In genomic region chr6:39225876-39226609, GRCm38 (mm10) we compare ENCODE assay signal across 10 mouse cellular contexts. TPM values are rescaled to one million over a fixed set of nuclear protein-coding genes. Genes with fewer than 3 reads are reported as not detected.
DNase-seq lines count a peak whose midpoint lies in the region; ATAC-seq lines count a peak whose summit lies in the region.
"Had no signal": no experiment of that assay in that cellular context is flagged by ENCODE, and none has a peak within 500 bp of the region (broad histone marks: within the 10 kb centered on the region; RNA-seq: fewer than 3 reads in every experiment).

No protein-coding gene starts in this region.

- H3K27ac ChIP-seq in embryonic facial prominence, embryonic 13.5 days: no peak overlapping the region
- H3K27ac ChIP-seq: limb, embryonic 12.5 days had no signal

- no peak overlapping the region; the same call in 1 of the 2 replicates for H3K9ac ChIP-seq in embryonic facial prominence, embryonic 13.5 days
- H3K9ac ChIP-seq: limb, embryonic 12.5 days had no signal

- peaks cover 16% of the 10 kb centered on the region for H3K4me1 ChIP-seq in embryonic facial prominence, embryonic 13.5 days
- H3K4me1 ChIP-seq: limb, embryonic 12.5 days had no signal

- H3K4me3 ChIP-seq in embryonic facial prominence, embryonic 13.5 days: no peak overlapping the region
- H3K4me3 ChIP-seq: limb, embryonic 12.5 days had no signal

- no peaks in the 10 kb centered on the region for H3K36me3 ChIP-seq in embryonic facial prominence, embryonic 13.5 days
- H3K36me3 ChIP-seq: limb, embryonic 12.5 days had no signal

- peak overlapping the region; percentile 2; the same call in 1 of the 2 replicates for H3K4me2 ChIP-seq in embryonic facial prominence, embryonic 13.5 days
- H3K4me2 ChIP-seq: limb, embryonic 12.5 days had no signal

- peak; percentile 29 for DNase-seq in layer of hippocampus, adult 11-12 months (ENCODE audit: low spot score)
- no peak for DNase-seq in layer of hippocampus, adult 8-10 months (ENCODE audit: low spot score in 2 of 2)
- peak; percentile 66 for DNase-seq in R1 (ENCODE audit: low read depth, low spot score)
- no peak for DNase-seq in kidney, adult 8-10 months
- no peak for DNase-seq in right cerebral cortex, postnatal 4 days
- DNase-seq in gastrocnemius, postnatal 10 days: no peak
- DNase-seq: thymus, adult 2 months had no signal

- ATAC-seq in embryonic facial prominence, embryonic 13.5 days (ENCODE audit: insufficient number of reproducible peaks, insufficient read depth, low FRiP score, low TSS enrichment, low read depth): no peak
- ATAC-seq in megakaryocyte progenitor cell, adult 5-6 weeks (replicated peaks; ENCODE audit: poor library complexity): 0 out of 2 replicates have a peak, but pooled peaks have one; percentile 25

- no peaks in the 10 kb centered on the region for H3K27me3 ChIP-seq in embryonic facial prominence, embryonic 13.5 days
- H3K27me3 ChIP-seq: limb, embryonic 12.5 days had no signal

- H3K9me3 ChIP-seq in embryonic facial prominence, embryonic 13.5 days: no peaks in the 10 kb centered on the region
- H3K9me3 ChIP-seq: limb, embryonic 12.5 days had no signal

- WGBS in embryonic facial prominence, embryonic 13.5 days: 22% methylated on average over 7 of the region's 7 CpGs

RNA-seq across cellular contexts. Expression of gene Kdm7a, which starts 19.5 kb away (rescaled TPM):
- 10 to 100 TPM; 32.8 to 56.7 (median 45.0) TPM for total RNA-seq in layer of hippocampus, adult 8-10 months (2022)
- polyA plus RNA-seq in embryonic facial prominence, embryonic 13.5 days (2015; fragmentation: Nextera tagmentation; extraction: Ambion mirVana): 5.8 and 7.4 TPM in 2 replicates
- 11.4 and 12.5 TPM in 2 replicates for total RNA-seq in megakaryocyte progenitor cell, adult 5-6 weeks (2015)
- total RNA-seq in megakaryocyte progenitor cell, adult 5-6 weeks (2017): 9.0 and 11.4 TPM in 2 replicates
- 10 to 100 TPM; 15.8 to 16.3 TPM for total RNA-seq in gastrocnemius, postnatal 10 days (2021)

Comparison
In these comparisons a context has a peak if more than half of its experiments do, and no peak if none do; other contexts are left out.
1. DNase-seq: peak in layer of hippocampus, adult 11-12 months (single experiment) and R1 (single experiment); none in layer of hippocampus, adult 8-10 months (0 of 2), kidney, adult 8-10 months (0 of 2), right cerebral cortex, postnatal 4 days (single experiment) and gastrocnemius, postnatal 10 days (single experiment).